Mouse (Mus musculus): ENCODE measurements at regions not wholly inside any gene's neighbourhood (a gene's known extent, or its start where the extent isn't known, plus 50 kb on each side); places are given as distances from the start of the nearest gene placed in this dataset.

DNA sequence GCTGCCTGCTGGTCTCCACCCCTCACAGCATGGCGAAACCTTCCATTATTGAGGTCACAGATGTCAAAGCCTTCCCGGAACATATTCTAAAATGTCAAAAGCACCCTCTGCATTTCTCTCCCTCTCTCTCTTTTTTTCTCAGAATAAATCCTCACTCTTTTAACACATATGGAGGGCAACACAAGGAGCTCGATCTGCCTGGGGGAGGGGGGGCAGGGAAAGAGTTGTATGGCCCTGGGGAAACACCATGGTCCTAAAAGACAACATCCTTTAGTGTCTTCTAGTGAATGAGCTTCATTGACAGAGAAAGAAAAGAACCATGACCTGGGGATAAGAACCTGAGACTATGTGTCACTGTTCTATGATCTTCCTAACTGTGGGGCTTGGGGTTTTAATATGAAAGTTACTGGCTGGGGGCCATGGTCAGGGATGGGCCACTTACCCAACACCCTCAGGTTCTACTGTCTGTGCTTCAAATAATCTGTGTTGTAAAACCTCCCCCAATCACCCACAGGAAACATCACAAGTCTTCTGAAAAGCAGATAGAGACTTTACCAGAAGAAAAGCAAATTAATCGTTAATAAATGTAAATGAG is 223.0 kb downstream of the Rnf144a start:
- H3K9ac ChIP-seq: no peak overlapping the region
- no peaks in the 10 kb centered on the region for H3K9me3 ChIP-seq (ENCODE audit: low read length)
- DNase-seq (no peak), ATAC-seq (peak; percentile 81)
- WGBS: 32% methylated on average over 4 of the region's 4 CpGs
- H3K4me2 ChIP-seq (ENCODE audit: low read depth): no peak overlapping the region
- no peaks in the 10 kb centered on the region for H3K36me3 ChIP-seq (ENCODE audit: insufficient read depth)
- no peak for TF ChIP-seq CTCF (IDR thresholded peaks at IDR 0.05; ENCODE audit: low read depth)
- H3K4me1 ChIP-seq (ENCODE audit: insufficient read depth): peaks cover 5% of the 10 kb centered on the region; the same call in 1 of the 2 replicates
- peak overlapping the region; percentile 75 for H3K27ac ChIP-seq (ENCODE audit: low read depth, low read length)
- H3K4me3 ChIP-seq (ENCODE audit: low read depth, low read length): no peak overlapping the region
- H3K27me3 ChIP-seq (ENCODE audit: insufficient read depth, low read length): no peaks in the 10 kb centered on the region

DNA sequence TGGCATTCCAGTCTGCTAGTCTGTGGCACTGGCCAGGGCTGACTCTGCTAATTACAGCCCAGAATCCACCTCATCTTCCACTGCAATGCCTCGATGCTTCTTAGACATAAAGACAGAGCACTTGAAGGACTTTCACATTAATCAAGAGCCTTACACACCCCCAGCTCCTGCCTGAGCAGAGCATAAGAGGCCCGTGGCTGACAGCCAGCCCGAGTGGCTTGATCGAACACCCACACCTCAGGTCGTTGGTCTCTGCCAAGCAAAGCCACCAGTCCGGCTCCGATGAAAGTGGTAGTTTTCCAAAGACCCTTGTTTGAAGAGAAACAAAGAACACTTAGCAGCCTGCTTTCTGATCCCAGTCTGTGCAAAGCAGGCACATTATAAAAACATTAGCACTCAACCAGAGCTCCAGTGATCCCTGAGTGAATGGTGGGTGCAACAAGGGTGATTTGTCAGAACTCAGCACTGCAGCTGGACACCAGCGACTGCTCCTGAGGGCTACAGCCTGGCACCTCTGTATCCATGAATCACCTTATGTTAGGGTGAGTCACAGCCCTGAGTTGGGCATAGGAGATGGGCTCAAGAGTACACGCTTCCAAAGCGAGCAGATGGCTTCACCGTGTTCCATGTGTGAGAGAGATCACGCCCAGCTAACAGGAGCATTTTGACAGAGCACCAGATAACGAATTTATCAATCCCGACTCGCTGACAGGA is 223.6 kb downstream of the Rnf144a start:
- Histone ChIP-seq H3K4me1 (ENCODE audit: insufficient read depth) (peaks cover 5% of the 10 kb centered on the region; the same call in 1 of the 2 replicates), H3K27ac (ENCODE audit: low read depth, low read length) (peak overlapping the region; percentile 75), H3K9ac (no peak overlapping the region), H3K36me3 (ENCODE audit: insufficient read depth) (no peaks in the 10 kb centered on the region), H3K4me2 (ENCODE audit: low read depth) (no peak overlapping the region), H3K4me3 (ENCODE audit: low read depth, low read length) (no peak overlapping the region), H3K9me3 (ENCODE audit: low read length) (no peaks in the 10 kb centered on the region), H3K27me3 (ENCODE audit: insufficient read depth, low read length) (no peaks in the 10 kb centered on the region)
- DNase-seq: peak; percentile 78
- WGBS: 21% methylated on average over 15 of the region's 15 CpGs
- no peak for TF ChIP-seq CTCF (IDR thresholded peaks at IDR 0.05; ENCODE audit: low read depth)
- ATAC-seq: peak; percentile 90

DNA sequence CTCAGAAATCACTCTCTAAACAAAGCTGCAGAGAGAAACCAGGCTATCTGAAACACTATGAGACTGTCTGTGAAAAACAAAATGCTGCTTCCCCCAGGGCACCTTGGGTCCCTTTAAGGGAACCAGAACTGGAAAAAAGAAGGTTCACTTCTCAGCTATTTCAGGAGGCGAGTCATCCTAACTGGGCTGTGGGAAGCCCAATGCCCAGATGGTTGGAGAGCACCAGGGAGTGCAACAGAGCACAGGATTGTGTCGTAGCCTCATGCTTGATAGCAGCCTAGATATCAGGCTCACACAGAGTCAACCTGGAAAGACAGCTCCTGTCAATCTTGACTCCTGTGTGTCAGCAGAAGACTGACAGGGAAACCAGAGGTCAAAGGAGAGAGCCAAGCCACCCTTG is 226.1 kb downstream of the Rnf144a start:
- H3K4me3 ChIP-seq (ENCODE audit: low read depth, low read length): no peak overlapping the region
- no peak for DNase-seq
- H3K36me3 ChIP-seq (ENCODE audit: insufficient read depth): no peaks in the 10 kb centered on the region
- H3K4me1 ChIP-seq (ENCODE audit: insufficient read depth): peaks cover 5% of the 10 kb centered on the region; the same call in 1 of the 2 replicates
- TF ChIP-seq CTCF (IDR thresholded peaks at IDR 0.05; ENCODE audit: low read depth): no peak
- no peak for ATAC-seq
- no peaks in the 10 kb centered on the region for H3K9me3 ChIP-seq (ENCODE audit: low read length)
- no peak overlapping the region for H3K27ac ChIP-seq (ENCODE audit: low read depth, low read length)
- H3K27me3 ChIP-seq (ENCODE audit: insufficient read depth, low read length): no peaks in the 10 kb centered on the region
- WGBS: 80% methylated on average over 2 of the region's 2 CpGs
- H3K4me2 ChIP-seq (ENCODE audit: low read depth): no peak overlapping the region
- no peak overlapping the region for H3K9ac ChIP-seq

DNA sequence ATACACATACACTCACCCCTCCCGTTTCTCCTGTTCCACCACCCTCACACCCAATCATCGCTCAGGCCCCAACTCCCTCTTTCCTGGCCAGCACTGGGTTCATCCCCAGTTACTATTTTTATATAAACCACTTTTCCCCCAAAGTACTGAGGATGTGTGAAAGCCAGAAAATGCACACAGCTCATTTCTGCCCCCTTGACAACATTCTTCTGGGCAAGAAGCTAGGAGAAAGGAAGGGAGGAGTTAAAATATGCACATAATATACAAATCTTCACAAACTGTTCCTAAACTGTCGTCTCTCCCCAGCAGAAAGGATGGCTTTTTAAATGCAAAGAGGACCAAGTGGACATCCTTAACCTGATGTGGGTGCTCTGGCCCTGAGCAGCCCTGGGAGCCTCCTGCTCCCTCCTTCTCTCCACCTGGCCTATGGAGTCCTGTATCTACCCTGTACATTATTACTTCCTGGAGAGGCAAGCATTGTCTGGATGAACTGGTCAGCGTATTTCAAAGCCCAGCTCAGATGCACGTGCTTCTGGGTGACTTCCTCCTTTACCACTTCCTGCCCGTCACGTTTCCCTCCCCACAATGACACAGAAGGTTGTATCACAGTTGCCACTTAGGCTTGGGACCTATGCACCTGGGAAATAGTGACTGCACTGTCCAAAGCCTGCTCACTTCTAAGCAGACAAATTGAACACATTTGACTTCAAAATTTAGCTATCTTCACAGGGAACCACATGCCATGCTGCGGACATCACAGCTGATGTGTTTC is 227.8 kb downstream of the Rnf144a start:
- WGBS: 81% methylated on average over 8 of the region's 8 CpGs
- no peak for TF ChIP-seq CTCF (IDR thresholded peaks at IDR 0.05; ENCODE audit: low read depth)
- Histone ChIP-seq H3K4me1 (ENCODE audit: insufficient read depth) (peaks cover 5% of the 10 kb centered on the region; the same call in 1 of the 2 replicates), H3K9ac (no peak overlapping the region), H3K9me3 (ENCODE audit: low read length) (no peaks in the 10 kb centered on the region), H3K27ac (ENCODE audit: low read depth, low read length) (no peak overlapping the region), H3K4me3 (ENCODE audit: low read depth, low read length) (no peak overlapping the region), H3K27me3 (ENCODE audit: insufficient read depth, low read length) (no peaks in the 10 kb centered on the region), H3K4me2 (ENCODE audit: low read depth) (no peak overlapping the region), H3K36me3 (ENCODE audit: insufficient read depth) (no peaks in the 10 kb centered on the region)
- DNase-seq (no peak), ATAC-seq (no peak)

DNA sequence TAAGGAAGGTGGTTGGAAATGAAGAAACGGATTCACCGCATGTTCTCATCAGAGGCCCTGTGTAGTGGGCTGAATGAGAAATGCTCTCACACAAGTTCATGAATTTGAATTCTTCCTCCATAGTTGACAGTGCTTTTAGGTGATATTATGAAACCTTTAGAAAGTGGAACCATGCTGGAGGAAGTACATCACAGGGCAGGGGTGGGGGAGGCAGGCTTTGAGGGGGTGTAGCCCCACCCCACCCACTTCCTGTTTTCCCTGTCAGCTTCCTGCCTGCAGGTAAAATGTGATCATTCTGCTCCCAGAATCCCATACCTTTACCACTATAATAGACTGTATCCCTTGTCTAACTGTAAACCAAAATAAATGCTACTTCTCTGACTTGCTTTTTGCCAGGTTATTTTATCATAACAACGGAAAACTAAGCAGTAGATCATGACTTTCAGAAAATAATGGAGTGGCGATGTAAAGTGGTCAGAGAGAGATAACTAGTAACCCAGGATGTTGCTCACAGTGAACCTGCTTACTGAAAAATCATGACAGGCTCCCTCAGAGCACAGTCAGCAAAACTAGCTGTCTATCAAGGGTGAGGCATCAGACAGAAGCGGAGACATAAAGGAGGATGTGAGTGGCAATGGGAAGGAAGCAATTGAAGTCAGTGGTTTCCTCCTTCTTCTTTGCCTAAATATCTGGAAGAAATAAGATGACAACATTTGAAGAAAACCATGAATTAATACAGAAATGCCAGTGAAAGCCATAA is 230.2 kb downstream of the Rnf144a start:
- H3K9ac ChIP-seq: no peak overlapping the region
- no peak for TF ChIP-seq CTCF (IDR thresholded peaks at IDR 0.05; ENCODE audit: low read depth)
- H3K9me3 ChIP-seq (ENCODE audit: low read length): no peaks in the 10 kb centered on the region
- no peaks in the 10 kb centered on the region for H3K27me3 ChIP-seq (ENCODE audit: insufficient read depth, low read length)
- no peaks in the 10 kb centered on the region for H3K4me1 ChIP-seq (ENCODE audit: insufficient read depth)
- ATAC-seq: no peak
- WGBS: 94% methylated on average over 5 of the region's 5 CpGs
- no peak overlapping the region for H3K4me2 ChIP-seq (ENCODE audit: low read depth)
- DNase-seq: no peak
- no peaks in the 10 kb centered on the region for H3K36me3 ChIP-seq (ENCODE audit: insufficient read depth)
- no peak overlapping the region for H3K4me3 ChIP-seq (ENCODE audit: low read depth, low read length)
- H3K27ac ChIP-seq (ENCODE audit: low read depth, low read length): no peak overlapping the region

DNA sequence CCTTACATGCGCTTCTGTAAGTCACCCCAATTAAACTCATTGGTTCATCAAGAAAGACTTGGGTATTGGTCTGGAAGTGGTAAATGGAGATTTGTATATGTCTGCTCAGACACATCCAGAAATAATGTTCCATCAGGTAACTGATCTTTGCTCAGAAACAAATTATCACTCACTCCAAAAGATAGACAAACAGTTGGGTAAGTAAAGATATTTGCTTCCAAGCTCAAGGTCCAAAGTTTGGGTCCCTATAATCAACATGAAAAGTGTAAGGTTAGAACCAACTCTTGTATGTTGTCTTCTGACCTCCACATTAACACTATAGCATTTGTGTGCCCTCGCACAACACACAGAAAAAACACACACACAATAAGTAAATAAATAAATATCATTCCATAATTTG is 232.0 kb downstream of the Rnf144a start:
- Histone ChIP-seq H3K9me3 (ENCODE audit: low read length) (no peaks in the 10 kb centered on the region), H3K4me1 (ENCODE audit: insufficient read depth) (no peaks in the 10 kb centered on the region), H3K27me3 (ENCODE audit: insufficient read depth, low read length) (no peaks in the 10 kb centered on the region), H3K36me3 (ENCODE audit: insufficient read depth) (no peaks in the 10 kb centered on the region), H3K4me2 (ENCODE audit: low read depth) (no peak overlapping the region), H3K27ac (ENCODE audit: low read depth, low read length) (no peak overlapping the region), H3K9ac (no peak overlapping the region), H3K4me3 (ENCODE audit: low read depth, low read length) (no peak overlapping the region)
- TF ChIP-seq CTCF (IDR thresholded peaks at IDR 0.05; ENCODE audit: low read depth): no peak
- ATAC-seq (no peak), DNase-seq (no peak)
- 95% methylated on average over 2 of the region's 2 CpGs for WGBS

All from forebrain, postnatal 0 days (tissue).